Mouse (Mus musculus): ENCODE data around the gene 5830473C10Rik. TPM values are rescaled to one million over a fixed set of nuclear protein-coding genes. Genes with fewer than 3 reads are reported as not detected.

Gene 5830473C10Rik
- polyA plus RNA-seq, 1 experiment from 2014 or later, result not detected

DNA sequence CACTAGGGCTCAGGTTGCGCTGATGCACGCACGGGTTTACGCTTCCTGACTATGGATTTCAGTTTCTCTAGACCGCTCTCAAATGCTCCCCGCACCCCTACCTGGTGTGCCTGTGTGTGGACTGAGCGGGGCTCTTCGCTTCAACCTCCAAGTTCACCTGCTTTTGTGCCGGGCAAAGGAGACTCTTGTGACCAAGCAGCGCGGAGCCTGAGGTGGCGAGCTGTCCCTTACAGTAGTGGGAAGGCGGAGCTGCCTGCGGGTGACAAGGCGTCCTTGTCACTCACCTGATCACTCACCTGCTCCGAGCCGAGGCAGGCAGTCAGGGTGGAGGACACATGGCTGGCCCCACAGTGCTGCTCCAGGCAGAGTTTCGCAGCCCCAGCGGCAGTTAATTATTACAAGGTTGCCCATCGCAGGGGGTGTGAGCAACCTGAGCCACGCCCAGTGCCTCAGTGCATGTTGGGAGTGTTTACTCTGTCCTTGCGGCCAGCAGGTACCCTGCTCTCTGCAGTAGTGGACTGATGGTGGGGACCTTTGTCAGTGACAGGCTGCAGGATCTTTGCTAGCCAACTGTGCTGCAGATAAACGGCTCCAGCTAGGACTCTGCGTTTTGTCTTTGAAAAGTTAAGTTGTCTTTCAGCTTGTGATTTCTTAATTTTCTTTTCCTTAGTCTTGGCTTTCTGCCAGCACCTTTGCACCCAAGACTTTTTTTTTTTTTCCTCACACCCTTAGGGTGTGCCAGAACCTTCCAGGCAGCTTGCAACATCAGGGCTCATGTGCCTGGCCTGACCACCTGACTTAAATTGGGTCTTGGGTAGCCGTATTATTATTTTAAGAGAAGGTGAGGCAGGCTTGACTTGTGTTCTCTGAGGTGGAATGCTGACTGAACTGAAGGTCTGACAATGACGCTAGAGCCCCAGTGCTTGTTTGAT lies 79.6 kb downstream of the 5830473C10Rik start, which contains the start of gene Rassf6:
TSS of gene Rassf6 (minus strand) at position 372 of the 932 bp plus-strand sequence.
- peaks cover 7% of the 10 kb centered on the region for H3K4me1 ChIP-seq
- peaks cover 13% of the 10 kb centered on the region for H3K27me3 ChIP-seq (ENCODE audit: poor library complexity, severe bottlenecking)
- H3K9me3 ChIP-seq, result no peaks in the 10 kb centered on the region
- no peaks in the 10 kb centered on the region for H3K36me3 ChIP-seq (replicated peaks)
- H3K27ac ChIP-seq, result no peak within 1 kb of the TSS
- 12% methylated on average over 26 of the region's 26 CpGs for WGBS
- DNase-seq (ENCODE audit: extremely low spot score, low spot score), result no peak
- peak within 1 kb of the TSS; percentile 58 for H3K4me3 ChIP-seq

DNA sequence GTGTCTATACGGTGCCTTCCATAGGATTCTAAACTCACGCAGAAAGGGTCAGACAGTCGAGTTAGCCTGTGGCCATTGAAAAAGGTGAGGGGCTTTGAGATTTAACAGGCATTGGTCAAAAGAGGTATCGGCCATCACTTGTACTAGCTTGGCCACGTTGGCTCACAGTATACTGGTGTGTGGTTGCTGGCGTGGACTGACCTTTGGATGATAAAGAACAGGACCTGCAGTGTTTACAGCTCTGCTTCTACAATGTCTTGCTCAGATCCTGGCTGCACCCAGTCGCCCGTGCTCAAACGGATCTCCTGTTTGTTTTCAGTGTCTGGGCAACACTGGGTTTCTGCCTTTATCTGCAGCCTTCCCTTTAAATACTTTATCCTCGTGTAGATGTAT lies 80.3 kb downstream of the 5830473C10Rik start:
- H3K9me3 ChIP-seq, result no peaks in the 10 kb centered on the region
- peaks cover 7% of the 10 kb centered on the region for H3K4me1 ChIP-seq
- WGBS, result 88% methylated on average over 10 of the region's 10 CpGs
- no peak overlapping the region for H3K4me3 ChIP-seq
- no peak overlapping the region for H3K27ac ChIP-seq
- peaks cover 13% of the 10 kb centered on the region for H3K27me3 ChIP-seq (ENCODE audit: poor library complexity, severe bottlenecking)
- H3K36me3 ChIP-seq (replicated peaks), result no peaks in the 10 kb centered on the region
- DNase-seq (ENCODE audit: extremely low spot score, low spot score), result no peak

DNA sequence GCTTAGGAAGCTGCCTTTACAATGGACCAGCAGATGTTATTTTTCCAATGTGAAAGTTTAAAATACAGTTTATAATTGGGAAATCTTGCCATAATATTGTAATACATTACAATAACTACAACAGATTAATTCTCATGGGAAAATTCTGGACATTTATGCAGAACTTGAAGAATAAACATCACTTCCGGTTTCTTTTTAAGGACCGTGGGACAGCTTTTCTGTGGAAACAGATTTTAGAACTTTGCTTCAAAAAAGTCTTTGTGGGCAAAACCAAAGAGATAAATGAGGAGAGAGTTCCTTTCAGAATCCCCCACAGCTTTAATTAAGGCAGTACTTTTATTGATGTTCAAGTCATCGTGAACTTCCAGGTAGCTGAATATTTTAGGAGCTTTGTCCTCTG lies 84.7 kb downstream of the 5830473C10Rik start:
- H3K27ac ChIP-seq, result no peak overlapping the region
- H3K4me1 ChIP-seq, result peaks cover 7% of the 10 kb centered on the region
- no peaks in the 10 kb centered on the region for H3K36me3 ChIP-seq (replicated peaks)
- H3K4me3 ChIP-seq, result no peak overlapping the region
- no peaks in the 10 kb centered on the region for H3K9me3 ChIP-seq
- H3K27me3 ChIP-seq (ENCODE audit: poor library complexity, severe bottlenecking), result peaks cover under 1% of the 10 kb centered on the region; the same call in 1 of the 2 replicates
- no peak for DNase-seq (ENCODE audit: extremely low spot score, low spot score)
- WGBS, result 86% methylated on average over 3 of the region's 3 CpGs

DNA sequence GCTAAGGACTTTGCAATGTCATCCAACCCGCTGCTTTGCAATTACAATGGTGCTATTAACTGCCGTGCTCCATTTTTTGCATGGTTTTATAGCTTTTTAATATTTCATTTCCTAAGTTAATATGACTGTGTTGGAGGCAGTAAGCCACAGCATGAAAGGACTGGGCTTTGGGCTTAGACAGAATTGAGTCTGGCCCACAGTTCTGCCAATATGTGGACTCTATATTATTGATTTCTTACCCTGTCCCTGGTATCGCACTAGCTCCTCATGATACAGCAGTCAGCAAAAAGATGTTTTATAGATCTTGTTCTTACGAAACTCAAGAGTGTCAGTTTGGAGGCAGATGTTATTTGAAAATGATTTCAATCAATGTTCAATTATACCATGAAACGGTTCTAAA lies 85.5 kb downstream of the 5830473C10Rik start:
- Histone ChIP-seq H3K27me3 (ENCODE audit: poor library complexity, severe bottlenecking) (no peaks in the 10 kb centered on the region), H3K4me3 (no peak overlapping the region), H3K36me3 (replicated peaks) (no peaks in the 10 kb centered on the region), H3K9me3 (no peaks in the 10 kb centered on the region), H3K27ac (no peak overlapping the region), H3K4me1 (peaks cover 9% of the 10 kb centered on the region; the same call in 1 of the 2 replicates)
- WGBS, result 93% methylated on average over 5 of the region's 5 CpGs
- no peak for DNase-seq (ENCODE audit: extremely low spot score, low spot score)

Other genes with a start within 250 kb of the 5830473C10Rik start
- gene Ankrd17, start 194.5 kb upstream of the 5830473C10Rik start, polyA plus RNA-seq (2016; fragmentation: Nextera tagmentation; extraction: Ambion mirVana), result 22.0 and 24.0 TPM in 2 replicates
- 6.2 and 8.8 TPM in 2 replicates for gene Gm9958, start 193.9 kb upstream of the 5830473C10Rik start, polyA plus RNA-seq (2016; fragmentation: Nextera tagmentation; extraction: Ambion mirVana)
- gene Alb, start 100.2 kb upstream of the 5830473C10Rik start, polyA plus RNA-seq (2016; fragmentation: Nextera tagmentation; extraction: Ambion mirVana), result not detected in 2 replicates
- 0.11 TPM in 1 of 2 replicates, not detected in the other for gene Afp, start 70.4 kb upstream of the 5830473C10Rik start, polyA plus RNA-seq (2016; fragmentation: Nextera tagmentation; extraction: Ambion mirVana)
- not detected in 2 replicates for gene Afm, start 42.2 kb upstream of the 5830473C10Rik start, polyA plus RNA-seq (2016; fragmentation: Nextera tagmentation; extraction: Ambion mirVana)
- gene Rassf6, start 79.5 kb downstream of the 5830473C10Rik start, polyA plus RNA-seq (2016; fragmentation: Nextera tagmentation; extraction: Ambion mirVana), result 0.09 and 0.23 TPM in 2 replicates
- 0.17 and 0.18 TPM in 2 replicates for gene Cxcl5, start 198.3 kb downstream of the 5830473C10Rik start, polyA plus RNA-seq (2016; fragmentation: Nextera tagmentation; extraction: Ambion mirVana)
- gene Ppbp, start 207.4 kb downstream of the 5830473C10Rik start, polyA plus RNA-seq (2016; fragmentation: Nextera tagmentation; extraction: Ambion mirVana), result 5.9 and 7.8 TPM in 2 replicates
- 42.4 and 54.1 TPM in 2 replicates for gene Pf4, start 211.3 kb downstream of the 5830473C10Rik start, polyA plus RNA-seq (2016; fragmentation: Nextera tagmentation; extraction: Ambion mirVana)
- not detected in 2 replicates for gene Cxcl3, start 225.0 kb downstream of the 5830473C10Rik start, polyA plus RNA-seq (2016; fragmentation: Nextera tagmentation; extraction: Ambion mirVana)
- gene Cxcl15, start 233.4 kb downstream of the 5830473C10Rik start, polyA plus RNA-seq (2016; fragmentation: Nextera tagmentation; extraction: Ambion mirVana), result not detected in 2 replicates